Mouse (Mus musculus) liver, embryonic 11.5 days (tissue): ENCODE results near the gene Kncn. TPM values are rescaled to one million over a fixed set of nuclear protein-coding genes. Genes with fewer than 3 reads are reported as not detected.
A peak's percentile ranks its signal among the peaks of the same experiment; 100 is the strongest.

ENCODE experiments used
- ATAC-seq: fragments of 200-750 bp; cut with Nextera tagmentation; replicated peaks from 2 replicates; pipeline ENCODE4 v1.8.0; 2017; ENCODE audit warnings: moderate number of reproducible peaks, mild to moderate bottlenecking, moderate TSS enrichment, moderate library complexity; ENCODE audit not compliant: low FRiP score
- DNase-seq: peaks from one replicate; pipeline ENCODE4 v3.0.0-alpha.2; 2017; ENCODE audit warnings: low spot score
- H3K27ac ChIP-seq: fragments of 300-500 bp; sonication (generic); 2 replicates; pipeline ENCODE4 v1.5.1; 2014; ENCODE audit warnings: mild to moderate bottlenecking, low read depth, low read length, control low read depth
- H3K27me3 ChIP-seq: fragments of 300-500 bp; sonication (generic); replicated peaks from 2 replicates; pipeline ENCODE4 v1.6.1; 2014; ENCODE audit warnings: low read length, mixed read lengths; ENCODE audit not compliant: control insufficient read depth, insufficient read depth
- H3K36me3 ChIP-seq: fragments of 300-500 bp; sonication (generic); 2 replicates; pipeline ENCODE4 v1.6.1; 2014; ENCODE audit warnings: mild to moderate bottlenecking, low read length, moderate library complexity, mixed read lengths; ENCODE audit not compliant: control insufficient read depth, insufficient read depth
- H3K4me1 ChIP-seq: fragments of 300-500 bp; sonication (generic); replicated peaks from 2 replicates; pipeline ENCODE4 v1.6.1; 2014; ENCODE audit warnings: low read length, mixed read lengths; ENCODE audit not compliant: control insufficient read depth, insufficient read depth
- H3K4me2 ChIP-seq: fragments of 300-500 bp; sonication (generic); 2 replicates; pipeline ENCODE4 v1.6.1; 2014; ENCODE audit warnings: mild to moderate bottlenecking, control low read depth, moderate library complexity
- H3K4me3 ChIP-seq: fragments of 300-500 bp; sonication (generic); 2 replicates; pipeline ENCODE4 v1.5.1; 2014; ENCODE audit warnings: low read depth, low read length, control low read depth
- H3K9ac ChIP-seq: fragments of 300-500 bp; sonication (generic); 2 replicates; pipeline ENCODE4 v1.6.1; 2014; ENCODE audit warnings: low read depth, low read length, control low read depth
- H3K9me3 ChIP-seq: fragments of 300-500 bp; sonication (generic); 2 replicates; pipeline ENCODE4 v1.6.1; 2016; ENCODE audit warnings: low read length, inconsistent platforms, mixed read lengths; ENCODE audit not compliant: control insufficient read depth
- WGBS: fragments of 180-500 bp; shearing (Covaris S2); extraction: QIAGEN DNeasy Blood & Tissue Kit; methylation state at CpG from one replicate; pipeline ENCODE4 v1.1.7; 2014; 5-methylcytosine and 5-hydroxymethylcytosine counted together
- polyA plus RNA-seq: library from polyadenylated mRNA; unstranded; fragments of >200 nt; fragmentation: Nextera tagmentation; extraction: Ambion mirVana; gene quantifications from 2 replicates; pipeline ENCODE4 v1.2.1, GENCODE M21; 2014

Kncn gene
- polyA plus RNA-seq = not detected in 2 replicates

DNA sequence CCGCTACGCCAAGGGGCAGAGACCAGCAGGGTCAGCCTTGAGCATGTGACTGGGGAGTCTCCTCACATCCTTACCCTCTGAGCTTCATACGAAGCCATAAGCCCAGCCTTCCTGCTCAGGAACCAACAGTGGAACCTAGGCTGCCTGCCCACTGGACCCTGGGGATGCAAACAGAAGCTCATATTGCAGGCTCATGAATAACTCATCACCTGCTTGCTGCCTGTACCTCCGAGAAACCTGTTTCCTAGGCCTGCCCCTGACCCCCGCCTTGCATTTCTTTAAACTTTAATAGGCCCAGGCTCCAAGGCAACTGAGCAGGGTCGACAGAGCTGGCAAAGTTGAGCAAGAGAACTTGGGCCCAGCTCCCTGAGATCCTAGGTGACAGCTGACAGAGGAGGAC lies at the start of gene Kncn:
TSS of gene Kncn (plus strand) at position 379 of the 400 bp plus-strand sequence.
- Histone ChIP-seq H3K27ac (no peak within 1 kb of the TSS), H3K27me3 (peaks cover 5% of the 10 kb centered on the region; the same call in 1 of the 2 replicates), H3K4me3 (no peak within 1 kb of the TSS), H3K36me3 (no peaks in the 10 kb centered on the region), H3K9me3 (no peaks in the 10 kb centered on the region), H3K9ac (no peak within 1 kb of the TSS), H3K4me1 (no peaks in the 10 kb centered on the region), H3K4me2 (no peak within 1 kb of the TSS)
- DNase-seq = no peak
- 68% methylated on average over 6 of the region's 6 CpGs for WGBS
- ATAC-seq = no peak

DNA sequence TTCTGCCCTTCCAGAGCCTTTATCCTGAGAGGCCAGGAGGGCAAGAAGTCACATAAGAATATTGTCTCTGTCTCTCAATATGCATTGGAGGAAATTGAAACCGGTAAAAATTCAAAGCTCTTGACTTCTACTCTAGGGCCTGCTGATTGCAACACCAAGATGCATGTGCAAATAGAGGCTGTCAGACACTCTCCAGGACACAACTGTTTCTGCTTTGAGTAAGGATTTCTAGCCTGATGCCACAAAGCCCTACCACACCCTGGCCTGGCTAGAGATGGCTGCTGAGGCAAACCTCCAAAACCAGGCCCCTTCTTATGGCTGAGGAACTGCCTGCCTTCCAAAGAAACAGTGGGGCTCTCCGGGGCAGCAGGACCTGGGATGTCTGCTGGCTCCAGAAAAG lies 48.6 kb upstream of the Kncn start:
- Histone ChIP-seq H3K27ac (no peak overlapping the region), H3K4me1 (peaks cover 9% of the 10 kb centered on the region; the same call in 1 of the 2 replicates), H3K9me3 (no peaks in the 10 kb centered on the region), H3K27me3 (no peaks in the 10 kb centered on the region), H3K36me3 (peaks cover 20% of the 10 kb centered on the region; the same call in 1 of the 2 replicates), H3K4me3 (no peak overlapping the region), H3K9ac (no peak overlapping the region), H3K4me2 (no peak overlapping the region)
- 68% methylated on average over 2 of the region's 2 CpGs for WGBS
- DNase-seq (no peak), ATAC-seq (no peak)

DNA sequence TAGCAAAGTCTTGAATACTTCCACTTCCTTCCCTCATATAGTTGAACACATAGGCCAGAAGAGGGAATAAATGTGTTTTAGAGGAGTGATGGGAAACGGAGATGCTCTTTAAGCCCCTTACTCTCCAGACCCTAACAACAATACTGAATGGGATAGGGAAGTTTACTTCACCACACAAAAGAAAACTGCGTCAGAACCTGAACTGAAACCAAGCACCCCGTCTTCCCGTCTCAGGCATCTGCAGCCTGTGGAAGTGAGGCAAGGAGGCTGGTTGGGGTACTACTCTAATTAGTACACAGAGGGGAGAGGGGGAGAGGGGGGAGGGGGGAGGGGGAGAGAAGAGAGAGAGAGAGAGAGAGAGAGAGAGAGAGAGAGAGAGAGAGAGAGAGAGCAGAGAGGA lies 46.0 kb upstream of the Kncn start:
- 47% methylated on average over 4 of the region's 4 CpGs for WGBS
- H3K9ac ChIP-seq = peak overlapping the region; percentile 26; the same call in 1 of the 2 replicates
- no peaks in the 10 kb centered on the region for H3K9me3 ChIP-seq
- peaks cover 15% of the 10 kb centered on the region; the same call in 1 of the 2 replicates for H3K36me3 ChIP-seq
- peaks cover 13% of the 10 kb centered on the region; the same call in 1 of the 2 replicates for H3K4me1 ChIP-seq
- ATAC-seq (no peak), DNase-seq (no peak)
- peak overlapping the region; percentile 62 for H3K4me2 ChIP-seq
- H3K4me3 ChIP-seq = peak overlapping the region; percentile 78
- H3K27me3 ChIP-seq = no peaks in the 10 kb centered on the region
- no peak overlapping the region for H3K27ac ChIP-seq

DNA sequence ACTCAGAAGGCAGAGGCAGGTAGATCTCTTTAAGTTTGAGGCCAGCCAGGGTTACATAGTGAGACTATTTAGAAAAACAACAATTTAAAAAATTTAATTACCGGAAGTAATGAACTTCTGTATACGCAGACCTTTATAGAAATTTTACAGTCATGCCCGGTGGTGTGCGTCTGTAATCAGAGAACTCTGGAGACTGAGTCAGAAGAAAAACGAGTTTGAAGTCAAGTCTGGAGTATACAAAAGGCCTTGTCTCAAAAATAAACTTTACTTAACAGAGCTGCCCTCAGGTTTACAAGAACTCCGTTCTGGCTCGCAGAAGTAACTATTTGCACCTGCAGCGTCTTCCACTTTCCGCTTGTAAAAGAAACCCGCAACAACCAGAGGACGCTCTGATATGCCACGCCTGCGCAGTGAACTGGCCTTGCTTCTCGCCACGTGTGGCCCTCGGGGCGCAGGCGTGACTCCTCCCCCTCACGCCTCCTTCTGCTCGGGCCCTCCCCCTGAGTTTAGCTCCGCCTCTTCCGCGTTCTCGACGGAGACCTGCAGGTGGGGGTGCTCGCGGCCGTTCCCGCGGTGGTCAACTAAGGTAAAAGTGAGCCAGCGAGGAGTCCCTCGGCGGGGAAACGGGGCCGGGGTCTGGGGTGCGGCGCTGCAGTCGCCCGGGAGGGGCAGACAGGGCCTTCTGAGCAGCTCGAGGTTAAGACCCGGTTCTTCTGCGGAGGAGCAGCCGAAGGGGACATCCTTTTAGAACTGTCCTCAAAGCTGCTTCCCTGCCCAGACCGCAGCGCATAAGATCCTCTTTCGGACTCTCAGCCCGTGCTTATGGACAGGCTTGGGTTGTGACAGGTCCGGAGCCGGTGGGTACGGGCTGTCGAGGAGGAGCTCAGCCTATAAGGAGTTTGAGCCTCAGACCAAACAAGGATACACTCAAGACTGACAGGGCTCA lies 45.2 kb upstream of the Kncn start, which contains the start of gene Mknk1:
TSS of gene Mknk1 (plus strand) at position 503 of the 946 bp plus-strand sequence.
- no peaks in the 10 kb centered on the region for H3K9me3 ChIP-seq
- 1% methylated on average over 51 of the region's 51 CpGs for WGBS
- H3K4me3 ChIP-seq = peak within 1 kb of the TSS; percentile 78
- DNase-seq (peak; percentile 91), ATAC-seq (peak; percentile 94)
- H3K36me3 ChIP-seq = peaks cover 11% of the 10 kb centered on the region; the same call in 1 of the 2 replicates
- H3K9ac ChIP-seq = peak within 1 kb of the TSS; percentile 75
- H3K4me2 ChIP-seq = peak within 1 kb of the TSS; percentile 62
- H3K4me1 ChIP-seq = peaks cover 13% of the 10 kb centered on the region; the same call in 1 of the 2 replicates
- H3K27me3 ChIP-seq = no peaks in the 10 kb centered on the region
- H3K27ac ChIP-seq = peak within 1 kb of the TSS; percentile 56

DNA sequence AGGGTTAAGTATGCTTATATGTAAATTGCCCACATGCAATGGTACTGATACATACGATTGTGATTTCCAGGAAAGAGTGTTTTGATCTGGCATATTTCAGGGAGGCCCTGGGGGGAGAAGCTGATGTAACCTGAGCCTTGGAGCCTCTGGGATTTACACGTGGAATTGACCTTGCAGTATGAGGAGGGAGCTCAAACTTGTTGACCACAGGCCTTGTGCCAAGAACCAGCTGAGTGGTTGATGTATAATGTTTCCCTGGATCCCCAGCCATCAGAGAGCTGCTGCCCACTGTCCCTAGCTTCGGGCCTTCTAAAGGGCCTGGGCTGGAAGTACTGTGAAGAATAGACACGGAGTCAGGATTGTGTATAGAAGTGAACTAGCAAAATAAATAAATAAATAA lies 44.2 kb upstream of the Kncn start:
- no peak for ATAC-seq
- 48% methylated on average over 4 of the region's 4 CpGs for WGBS
- peak overlapping the region; percentile 78 for H3K4me3 ChIP-seq
- H3K9ac ChIP-seq = peak overlapping the region; percentile 75
- no peak overlapping the region for H3K27ac ChIP-seq
- H3K4me1 ChIP-seq = peaks cover 13% of the 10 kb centered on the region
- H3K27me3 ChIP-seq = no peaks in the 10 kb centered on the region
- H3K9me3 ChIP-seq = no peaks in the 10 kb centered on the region
- DNase-seq = no peak
- peaks cover 8% of the 10 kb centered on the region; the same call in 1 of the 2 replicates for H3K36me3 ChIP-seq
- H3K4me2 ChIP-seq = peak overlapping the region; percentile 62

DNA sequence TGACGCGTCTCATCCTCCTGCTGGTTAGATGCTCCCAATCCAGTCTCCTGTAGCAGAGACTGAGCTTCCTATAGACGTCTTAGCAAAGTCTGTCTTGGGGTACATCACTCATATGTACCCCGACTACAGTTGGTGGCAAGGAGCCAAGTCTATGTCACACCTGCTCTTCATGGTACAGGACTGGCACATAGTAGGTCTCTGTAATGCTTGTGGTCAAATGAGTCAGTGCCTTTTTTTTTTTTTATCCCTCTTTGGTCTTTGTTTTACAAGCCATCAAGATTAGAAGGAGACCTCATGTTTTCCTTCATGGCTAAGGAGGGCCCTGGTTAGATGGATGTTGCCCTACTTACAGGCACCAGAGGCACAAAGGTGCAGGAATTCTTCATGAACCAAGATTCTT lies 43.4 kb upstream of the Kncn start:
- DNase-seq (no peak), ATAC-seq (no peak)
- Histone ChIP-seq H3K4me2 (peak overlapping the region; percentile 62), H3K4me3 (no peak overlapping the region), H3K27me3 (no peaks in the 10 kb centered on the region), H3K36me3 (peaks cover 8% of the 10 kb centered on the region; the same call in 1 of the 2 replicates), H3K27ac (no peak overlapping the region), H3K9ac (no peak overlapping the region), H3K9me3 (no peaks in the 10 kb centered on the region), H3K4me1 (peaks cover 20% of the 10 kb centered on the region)
- 96% methylated on average over 4 of the region's 4 CpGs for WGBS

DNA sequence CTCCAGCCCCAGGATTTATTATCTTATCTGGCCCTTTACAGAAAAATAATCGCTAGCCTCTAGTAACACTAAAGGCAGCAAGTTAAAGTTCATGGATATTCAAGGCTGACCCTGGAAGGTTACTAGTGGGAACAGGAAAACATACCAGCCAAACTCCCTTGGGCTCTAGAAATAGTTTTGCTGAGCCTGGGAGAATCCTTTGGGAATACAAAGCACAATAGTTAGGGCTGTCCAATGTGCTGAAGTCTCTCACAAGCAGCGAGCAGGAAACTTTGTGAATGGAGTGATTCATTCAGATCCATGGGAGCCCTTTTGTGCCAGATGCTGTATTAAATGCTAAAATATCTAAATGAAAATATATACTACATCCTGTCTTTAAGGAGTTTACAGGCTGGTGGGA lies 37.5 kb upstream of the Kncn start:
- Histone ChIP-seq H3K4me2 (no peak overlapping the region), H3K9ac (no peak overlapping the region), H3K36me3 (peaks cover 8% of the 10 kb centered on the region; the same call in 1 of the 2 replicates), H3K4me3 (no peak overlapping the region), H3K9me3 (no peaks in the 10 kb centered on the region), H3K27me3 (no peaks in the 10 kb centered on the region), H3K4me1 (peaks cover 58% of the 10 kb centered on the region), H3K27ac (no peak overlapping the region)
- DNase-seq (no peak), ATAC-seq (no peak)
- 64% methylated on average over 2 of the region's 2 CpGs for WGBS

DNA sequence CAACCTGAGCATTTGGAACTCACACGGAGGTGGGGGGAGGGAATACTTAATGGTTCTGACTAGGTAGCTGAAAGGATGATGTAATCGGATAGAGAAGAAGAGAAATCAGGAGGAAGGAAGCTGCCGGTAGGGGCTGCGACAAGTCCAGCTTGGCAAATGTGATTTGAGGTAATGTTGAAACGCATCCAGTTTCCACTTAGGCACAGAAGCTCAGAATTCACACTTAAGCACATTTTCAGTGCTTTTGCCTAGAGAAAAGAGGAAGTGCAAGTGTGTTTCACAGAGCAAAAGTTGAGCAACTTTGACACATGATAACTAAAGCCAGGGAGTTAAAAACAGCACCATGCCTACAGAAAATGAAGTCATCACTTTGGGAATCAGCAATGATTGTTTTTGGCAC lies 36.8 kb upstream of the Kncn start:
- H3K4me2 ChIP-seq = no peak overlapping the region
- H3K4me1 ChIP-seq = peaks cover 58% of the 10 kb centered on the region
- ATAC-seq = no peak
- no peak overlapping the region for H3K9ac ChIP-seq
- peaks cover 8% of the 10 kb centered on the region; the same call in 1 of the 2 replicates for H3K36me3 ChIP-seq
- no peaks in the 10 kb centered on the region for H3K9me3 ChIP-seq
- 30% methylated on average over 5 of the region's 5 CpGs for WGBS
- H3K4me3 ChIP-seq = no peak overlapping the region
- H3K27ac ChIP-seq = peak overlapping the region; percentile 89; the same call in 1 of the 2 replicates
- DNase-seq = no peak
- H3K27me3 ChIP-seq = no peaks in the 10 kb centered on the region
